Mouse (Mus musculus) testis, adult 2 months (tissue): ENCODE results near the gene Trim67.

Experiments
- CTCF ChIP-seq: fragments of 200-500 bp; IDR thresholded peaks from 2 replicates; pipeline ENCODE4 v1.5.1; 2012; ENCODE audit warnings: low read depth, mild to moderate bottlenecking, inconsistent platforms, low read length, moderate library complexity; ENCODE audit not compliant: control insufficient read depth, insufficient read depth, insufficient replicate concordance
- POLR2A ChIP-seq: fragments of 200-500 bp; IDR thresholded peaks from 2 replicates; pipeline ENCODE4 v1.6.1; 2012; ENCODE audit warnings: low read depth, mild to moderate bottlenecking, inconsistent platforms, low read length, moderate library complexity; ENCODE audit not compliant: control insufficient read depth

GRCm38 (mm10) chr8:124845573-124845972 is 52.7 kb downstream of the Trim67 start:
- TF ChIP-seq CTCF (no peak), POLR2A (no peak)
